Mouse (Mus musculus) ES-Bruce4 (cell line): ENCODE results near the gene Osbpl9. TPM values are rescaled to one million over a fixed set of nuclear protein-coding genes. Genes with fewer than 3 reads are reported as not detected.

Experiments used
- H3K27ac ChIP-seq: 2 replicates; pipeline ENCODE4 v1.5.1; 2012; ENCODE audit warnings: low read length, inconsistent platforms; ENCODE audit not compliant: insufficient read depth
- H3K27me3 ChIP-seq: 2 replicates; pipeline ENCODE4 v1.6.1; 2012; ENCODE audit warnings: mild to moderate bottlenecking, low read length, inconsistent platforms; ENCODE audit not compliant: control insufficient read depth, poor library complexity, insufficient read depth, severe bottlenecking
- H3K36me3 ChIP-seq: 2 replicates; pipeline ENCODE4 v1.6.1; 2012; ENCODE audit warnings: inconsistent platforms, mild to moderate bottlenecking, low read length, moderate library complexity; ENCODE audit not compliant: control insufficient read depth, poor library complexity, insufficient read depth, severe bottlenecking
- H3K4me1 ChIP-seq: one replicate; pipeline ENCODE4 v1.8.1; 2011; ENCODE audit warnings: low read length; ENCODE audit not compliant: control insufficient read depth, insufficient read depth
- H3K4me3 ChIP-seq: 2 replicates; pipeline ENCODE4 v1.5.1; 2011; ENCODE audit warnings: low read depth, mild to moderate bottlenecking, low read length
- H3K9ac ChIP-seq: 2 replicates; pipeline ENCODE4 v1.6.1; 2012; ENCODE audit warnings: low read depth, mild to moderate bottlenecking, inconsistent platforms; ENCODE audit not compliant: poor library complexity, severe bottlenecking
- H3K9me3 ChIP-seq: replicated peaks from 2 replicates; pipeline ENCODE4 v1.6.1; 2012; ENCODE audit warnings: mild to moderate bottlenecking, low read length, inconsistent platforms; ENCODE audit not compliant: control insufficient read depth, poor library complexity, insufficient read depth, severe bottlenecking
- CTCF ChIP-seq: IDR thresholded peaks from one replicate; pipeline ENCODE4 v1.8.1; 2011; ENCODE audit warnings: low read depth, low read length
- EP300 ChIP-seq: IDR thresholded peaks from 2 replicates; pipeline ENCODE4 v1.6.1; 2011; ENCODE audit warnings: low read depth, low read length; ENCODE audit not compliant: insufficient read depth
- POLR2A ChIP-seq: IDR thresholded peaks from one replicate; pipeline ENCODE4 v1.8.1; 2011; ENCODE audit warnings: low read length; ENCODE audit not compliant: insufficient read depth
- polyA plus RNA-seq: library from polyadenylated mRNA; stranded (reverse); fragments of >200 nt; gene quantifications from 2 replicates; pipeline ENCODE4 v1.2.4, GENCODE M21; 2011; ENCODE audit warnings: low read depth; ENCODE audit not compliant: missing spikeins, insufficient read depth, insufficient read length

The Osbpl9 gene
- polyA plus RNA-seq, 1 experiment: 83.3 TPM

DNA sequence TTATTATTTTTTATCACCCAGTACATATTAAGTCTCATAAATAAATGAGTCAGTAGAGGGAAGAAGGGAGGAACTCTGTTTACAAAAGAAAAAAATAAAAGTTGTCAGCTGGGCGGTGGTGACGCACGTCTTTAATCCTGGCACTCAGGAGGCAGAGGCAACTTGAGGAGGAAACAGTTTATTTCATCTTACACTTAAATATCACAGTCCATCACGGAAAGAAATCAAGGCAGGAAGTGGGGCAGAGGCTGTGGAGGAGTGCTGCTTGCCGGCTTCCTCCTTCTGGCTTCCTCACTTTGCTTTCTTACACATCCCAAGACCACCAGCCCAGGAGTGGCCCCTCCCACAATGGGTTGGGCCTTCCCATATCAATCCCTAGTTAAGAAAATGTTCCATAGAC is 24.0 kb upstream of the Osbpl9 start:
- H3K9ac ChIP-seq: no peak overlapping the region
- H3K27me3 ChIP-seq: no peaks in the 10 kb centered on the region
- TF ChIP-seq CTCF: no peak
- no peak overlapping the region for H3K4me3 ChIP-seq
- H3K36me3 ChIP-seq: no peaks in the 10 kb centered on the region
- no peaks in the 10 kb centered on the region for H3K9me3 ChIP-seq
- H3K27ac ChIP-seq: no peak overlapping the region
- H3K4me1 ChIP-seq: no peaks in the 10 kb centered on the region

DNA sequence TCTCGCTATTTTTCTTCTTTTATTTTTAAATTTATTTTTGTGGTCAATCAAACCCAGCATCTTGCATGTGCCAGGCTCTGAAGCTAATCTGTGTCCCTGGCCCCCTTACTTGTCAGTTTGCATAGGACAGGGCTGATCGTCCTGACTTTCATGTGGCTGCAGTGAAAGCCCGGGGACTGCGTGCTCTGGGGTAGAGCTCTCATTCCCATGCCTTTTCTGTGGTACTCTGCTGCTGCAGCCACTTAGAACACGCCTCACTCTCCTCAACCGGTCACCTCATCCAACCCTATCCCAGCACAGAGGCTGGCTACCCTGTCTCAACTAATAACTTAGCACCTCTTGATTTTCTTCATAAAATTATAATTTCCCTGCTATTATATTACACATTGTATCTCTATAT is 23.5 kb upstream of the Osbpl9 start:
- Histone ChIP-seq H3K4me1 (no peaks in the 10 kb centered on the region), H3K4me3 (no peak overlapping the region), H3K9ac (no peak overlapping the region), H3K27me3 (no peaks in the 10 kb centered on the region), H3K36me3 (no peaks in the 10 kb centered on the region), H3K9me3 (no peaks in the 10 kb centered on the region), H3K27ac (no peak overlapping the region)
- TF ChIP-seq EP300 (no peak), POLR2A (no peak), CTCF (no peak)

DNA sequence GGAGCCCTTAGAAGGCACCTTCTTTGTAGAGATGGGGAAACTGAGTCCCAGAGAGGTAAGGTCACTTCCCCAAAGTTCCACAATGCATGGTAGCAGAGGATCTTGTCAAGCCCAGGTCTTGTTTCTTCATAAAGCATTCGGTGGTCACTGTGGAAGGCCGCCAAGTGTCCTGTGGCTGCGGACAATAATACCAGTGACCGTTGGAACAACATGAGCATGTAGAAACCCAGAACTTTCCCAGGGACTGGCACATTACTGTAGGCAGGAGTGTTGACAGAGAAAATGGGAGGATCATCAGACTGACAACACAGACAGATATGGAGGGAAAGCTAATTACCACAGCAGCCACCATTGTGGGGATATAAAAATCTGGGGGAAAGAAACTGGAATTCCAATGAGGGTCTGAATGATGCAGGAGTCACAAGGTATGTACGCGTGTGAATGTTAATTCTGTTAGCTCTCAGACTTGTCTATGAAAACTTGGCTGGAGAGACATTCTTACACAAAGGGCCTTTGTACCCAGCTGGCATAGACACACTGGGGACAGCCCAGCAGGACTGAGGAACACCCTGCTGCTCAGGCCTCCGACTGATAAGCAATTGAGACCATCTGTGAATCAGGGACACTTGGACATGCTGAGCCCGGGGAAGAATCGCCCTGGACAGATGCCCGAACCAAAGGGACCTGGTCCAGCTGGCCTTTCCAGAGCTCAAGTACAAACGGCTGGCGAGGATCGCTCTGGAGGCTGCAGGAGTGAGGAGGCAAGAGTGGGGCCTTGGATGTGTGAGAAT is 22.9 kb upstream of the Osbpl9 start:
- H3K36me3 ChIP-seq: no peaks in the 10 kb centered on the region
- TF ChIP-seq CTCF (no peak), EP300 (no peak), POLR2A (no peak)
- H3K27ac ChIP-seq: no peak overlapping the region
- H3K27me3 ChIP-seq: no peaks in the 10 kb centered on the region
- no peak overlapping the region for H3K9ac ChIP-seq
- no peaks in the 10 kb centered on the region for H3K9me3 ChIP-seq
- H3K4me3 ChIP-seq: no peak overlapping the region
- no peaks in the 10 kb centered on the region for H3K4me1 ChIP-seq

DNA sequence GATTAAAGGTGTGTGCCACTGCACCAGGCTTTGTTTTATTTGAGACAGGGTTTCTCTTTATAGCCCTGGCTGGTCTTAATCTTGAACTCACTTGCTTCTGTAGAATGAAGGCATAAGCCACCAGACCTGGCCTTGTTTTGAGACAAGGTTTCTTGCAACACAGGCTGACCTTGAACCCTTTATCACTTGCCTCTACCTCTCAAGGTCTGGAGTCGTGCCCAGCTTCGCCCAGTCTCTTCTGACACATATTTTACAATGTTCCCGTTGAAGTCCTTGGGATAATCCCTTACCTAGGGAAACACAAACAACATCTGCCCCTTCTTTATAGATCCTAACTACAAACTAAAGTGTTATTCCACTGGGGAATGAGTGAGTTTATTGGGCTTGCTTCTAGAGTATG is 19.9 kb upstream of the Osbpl9 start:
- H3K9ac ChIP-seq: no peak overlapping the region
- no peak overlapping the region for H3K27ac ChIP-seq
- H3K9me3 ChIP-seq: no peaks in the 10 kb centered on the region
- H3K27me3 ChIP-seq: no peaks in the 10 kb centered on the region
- TF ChIP-seq POLR2A: no peak
- no peak for TF ChIP-seq EP300
- TF ChIP-seq CTCF: no peak
- H3K4me1 ChIP-seq: no peaks in the 10 kb centered on the region
- no peak overlapping the region for H3K4me3 ChIP-seq
- no peaks in the 10 kb centered on the region for H3K36me3 ChIP-seq

DNA sequence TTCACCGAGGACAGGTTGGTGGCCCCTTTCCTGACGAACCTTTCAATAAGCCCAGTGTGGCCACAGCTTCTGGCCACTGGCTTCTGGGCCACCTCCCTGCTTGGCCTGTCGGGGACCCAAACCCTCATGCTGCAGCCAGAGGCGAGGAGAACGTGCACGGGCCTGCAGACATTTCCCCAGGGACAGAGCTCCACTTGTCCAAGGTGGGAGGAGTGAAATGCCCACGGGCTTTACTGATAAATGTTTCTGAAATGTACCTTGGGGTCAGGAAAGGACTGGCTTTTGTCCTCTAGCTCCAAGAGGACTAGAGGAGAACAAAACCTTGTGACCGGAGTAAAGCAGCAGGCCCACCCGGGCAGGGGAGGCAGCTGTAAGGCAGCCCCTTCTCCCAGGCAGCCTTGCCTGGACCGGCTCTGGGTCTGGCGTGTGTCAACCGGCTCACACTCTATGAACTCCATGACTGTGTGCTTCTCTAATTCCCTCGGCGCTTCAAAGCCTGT is 18.4 kb upstream of the Osbpl9 start:
- H3K9ac ChIP-seq: no peak overlapping the region
- H3K27ac ChIP-seq: no peak overlapping the region
- H3K4me3 ChIP-seq: no peak overlapping the region
- no peaks in the 10 kb centered on the region for H3K27me3 ChIP-seq
- H3K9me3 ChIP-seq: no peaks in the 10 kb centered on the region
- no peaks in the 10 kb centered on the region for H3K4me1 ChIP-seq
- H3K36me3 ChIP-seq: no peaks in the 10 kb centered on the region
- TF ChIP-seq CTCF: no peak

DNA sequence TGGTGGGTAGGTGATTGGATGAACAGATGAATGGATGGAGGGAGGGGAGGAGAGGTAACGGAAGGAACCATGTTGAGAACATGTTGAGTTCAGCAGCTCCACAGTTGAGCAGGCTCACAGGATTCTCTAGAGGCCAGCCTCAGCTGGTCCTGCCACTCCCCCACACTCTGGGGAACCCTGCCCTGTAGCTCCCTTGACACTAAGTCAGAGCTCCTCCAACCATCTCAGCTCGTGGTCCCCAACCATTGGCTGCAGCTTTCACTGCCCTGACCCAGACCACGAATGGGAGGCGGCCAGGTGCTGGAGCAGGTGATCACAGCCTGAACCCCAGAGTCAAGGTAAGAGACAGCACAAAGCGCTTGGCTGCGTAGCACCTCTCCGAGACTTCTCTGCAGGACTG is 15.9 kb upstream of the Osbpl9 start:
- H3K36me3 ChIP-seq: no peaks in the 10 kb centered on the region
- H3K4me3 ChIP-seq: no peak overlapping the region
- no peak for TF ChIP-seq CTCF
- no peak for TF ChIP-seq POLR2A
- TF ChIP-seq EP300: no peak
- H3K27ac ChIP-seq: no peak overlapping the region
- H3K4me1 ChIP-seq: no peaks in the 10 kb centered on the region
- no peaks in the 10 kb centered on the region for H3K9me3 ChIP-seq
- no peak overlapping the region for H3K9ac ChIP-seq
- no peaks in the 10 kb centered on the region for H3K27me3 ChIP-seq
